Mouse (Mus musculus) MEL (cell line): ENCODE results near the gene Wdr90.

ENCODE experiments used
- CTCF ChIP-seq, 3 experiments: IDR thresholded peaks in 2 of 3; conservative IDR thresholded peaks in 1 of 3; 2 replicates each; pipeline ENCODE4 v1.5.1; 2011 to 2012; ENCODE audit warnings: low read length in 3 of 3, low read depth in 2 of 3, mild to moderate bottlenecking in 2 of 3, improper control_type of control experiment in 1 of 3, inconsistent platforms in 1 of 3, mixed read lengths in 1 of 3, moderate library complexity in 1 of 3; ENCODE audit not compliant: control insufficient read depth in 1 of 3, insufficient read depth in 1 of 3, poor library complexity in 1 of 3, severe bottlenecking in 1 of 3
- POLR2A ChIP-seq, 2 experiments: IDR thresholded peaks; 2 replicates each; pipeline ENCODE4 v1.6.1; 2011 to 2012; ENCODE audit warnings: low read length in 2 of 2, mild to moderate bottlenecking in 2 of 2, control low read depth in 1 of 2, improper control_type of control experiment in 1 of 2, low read depth in 1 of 2, moderate library complexity in 1 of 2; ENCODE audit not compliant: control insufficient read depth in 1 of 2, insufficient read depth in 1 of 2, poor library complexity in 1 of 2
- TBP ChIP-seq: IDR thresholded peaks from 2 replicates; pipeline ENCODE4 v1.8.0; 2011; ENCODE audit warnings: low read depth, low read length, improper control_type of control experiment

- peak; percentile 90 to 93 for TF ChIP-seq POLR2A (IDR thresholded peaks at IDR 0.05; ENCODE audit: control insufficient read depth in 1 of 2, insufficient read depth in 1 of 2, low read depth in 1 of 2, low read length in 2 of 2, poor library complexity in 1 of 2)
- TF ChIP-seq CTCF (IDR thresholded peaks at IDR 0.05 in 2 of 3, conservative IDR thresholded peaks at IDR 0.05 in 1 of 3; ENCODE audit: control insufficient read depth in 1 of 3, insufficient read depth in 1 of 3, low read depth in 2 of 3, low read length in 3 of 3, poor library complexity in 1 of 3, severe bottlenecking in 1 of 3) = peak in 1 of 3 experiments; percentile 29; a peak in 2 of 6 replicates
- peak; percentile 77 for TF ChIP-seq TBP
These were observed 16.9 kb downstream of the Wdr90 start, which contains the start of gene Rhot2 for GRCm38 (mm10) chr17:25844396-25844901.
